Mouse (Mus musculus) liver, embryonic 14.5 days (tissue): ENCODE results near the gene Zfp579. TPM values are rescaled to one million over a fixed set of nuclear protein-coding genes. Genes with fewer than 3 reads are reported as not detected.
A peak's percentile ranks its signal among the peaks of the same experiment; 100 is the strongest.

Source experiments
- ATAC-seq: fragments of 200-750 bp; cut with Nextera tagmentation; 2 replicates; pipeline ENCODE4 v1.8.0; 2017; ENCODE audit warnings: moderate number of reproducible peaks, mild to moderate bottlenecking, moderate library complexity; ENCODE audit not compliant: insufficient read depth
- DNase-seq, 3 experiments: peaks; one replicate each; pipeline ENCODE4 v3.0.0-alpha.2; 2012 to 2013; ENCODE audit warnings: low read depth in 3 of 3, low spot score in 3 of 3
- H3K27ac ChIP-seq: fragments of 300-500 bp; sonication (generic); 2 replicates; pipeline ENCODE4 v1.5.1; 2014; ENCODE audit warnings: moderate library complexity, mild to moderate bottlenecking, control low read depth, inconsistent platforms
- H3K27me3 ChIP-seq: fragments of 300-500 bp; sonication (generic); 2 replicates; pipeline ENCODE4 v1.6.1; 2014; ENCODE audit warnings: mild to moderate bottlenecking, low read length, moderate library complexity; ENCODE audit not compliant: control insufficient read depth, insufficient read depth
- H3K36me3 ChIP-seq: fragments of 300-500 bp; sonication (generic); replicated peaks from 2 replicates; pipeline ENCODE4 v1.6.1; 2014; ENCODE audit warnings: low read depth; ENCODE audit not compliant: control insufficient read depth, insufficient read depth
- H3K4me1 ChIP-seq, 2 experiments: fragments of 200-500 bp in 1 of 2; fragments of 300-500 bp in 1 of 2; sonication (generic) in 1 of 2; replicated peaks; 2 replicates each; pipeline ENCODE4 v1.6.1; 2012 to 2014; ENCODE audit warnings: antibody characterized with exemption in 1 of 2, inconsistent platforms in 1 of 2, low read length in 1 of 2; ENCODE audit not compliant: control insufficient read depth in 2 of 2, insufficient read depth in 2 of 2
- H3K4me2 ChIP-seq: fragments of 300-500 bp; sonication (generic); 2 replicates; pipeline ENCODE4 v1.6.1; 2014; ENCODE audit warnings: low read depth, mild to moderate bottlenecking, control low read depth, moderate library complexity
- H3K4me3 ChIP-seq, 2 experiments: fragments of 200-500 bp in 1 of 2; fragments of 300-500 bp in 1 of 2; sonication (generic) in 1 of 2; 2 replicates each; pipeline ENCODE4 v1.5.1; 2012 to 2014; ENCODE audit warnings: low read depth in 2 of 2, low read length in 2 of 2, mild to moderate bottlenecking in 2 of 2, control low read depth in 1 of 2, inconsistent platforms in 1 of 2, moderate library complexity in 1 of 2; ENCODE audit not compliant: insufficient read depth in 1 of 2
- H3K9ac ChIP-seq: fragments of 300-500 bp; sonication (generic); replicated peaks from 2 replicates; pipeline ENCODE4 v1.6.1; 2014; ENCODE audit warnings: mild to moderate bottlenecking, control low read depth, moderate library complexity
- H3K9me3 ChIP-seq: fragments of 300-500 bp; sonication (generic); 2 replicates; pipeline ENCODE4 v1.6.1; 2016; ENCODE audit warnings: low read length, mixed read lengths; ENCODE audit not compliant: control insufficient read depth
- CTCF ChIP-seq: IDR thresholded peaks from 2 replicates; pipeline ENCODE4 v1.5.1; 2016; ENCODE audit warnings: antibody characterized with exemption, low read depth, control low read depth
- EP300 ChIP-seq: IDR thresholded peaks from 2 replicates; pipeline ENCODE4 v1.6.1; 2016; ENCODE audit warnings: antibody characterized with exemption, low read depth
- WGBS: fragments of 180-500 bp; shearing (Covaris S2); extraction: QIAGEN DNeasy Blood & Tissue Kit; methylation state at CpG from one replicate; pipeline ENCODE4 v1.1.7; 2014; ENCODE audit not compliant: insufficient replicate concordance; 5-methylcytosine and 5-hydroxymethylcytosine counted together
- polyA plus RNA-seq, 2 experiments: library from polyadenylated mRNA; depleted of rRNA in 1 of 2; stranded (reverse) in 1 of 2; unstranded in 1 of 2; fragments of >200 nt; fragmentation: Nextera tagmentation in 1 of 2; extraction: Ambion mirVana in 1 of 2; gene quantifications; 2 replicates each; pipeline versions ENCODE4 v1.2.1 to v1.2.3; 2012 to 2014

Zfp579 gene
- polyA plus RNA-seq (2012; rRNA removed) = 6.7 and 11.2 TPM in 2 replicates
- 2.8 and 4.0 TPM in 2 replicates for polyA plus RNA-seq (2014; fragmentation: Nextera tagmentation; extraction: Ambion mirVana)

DNA sequence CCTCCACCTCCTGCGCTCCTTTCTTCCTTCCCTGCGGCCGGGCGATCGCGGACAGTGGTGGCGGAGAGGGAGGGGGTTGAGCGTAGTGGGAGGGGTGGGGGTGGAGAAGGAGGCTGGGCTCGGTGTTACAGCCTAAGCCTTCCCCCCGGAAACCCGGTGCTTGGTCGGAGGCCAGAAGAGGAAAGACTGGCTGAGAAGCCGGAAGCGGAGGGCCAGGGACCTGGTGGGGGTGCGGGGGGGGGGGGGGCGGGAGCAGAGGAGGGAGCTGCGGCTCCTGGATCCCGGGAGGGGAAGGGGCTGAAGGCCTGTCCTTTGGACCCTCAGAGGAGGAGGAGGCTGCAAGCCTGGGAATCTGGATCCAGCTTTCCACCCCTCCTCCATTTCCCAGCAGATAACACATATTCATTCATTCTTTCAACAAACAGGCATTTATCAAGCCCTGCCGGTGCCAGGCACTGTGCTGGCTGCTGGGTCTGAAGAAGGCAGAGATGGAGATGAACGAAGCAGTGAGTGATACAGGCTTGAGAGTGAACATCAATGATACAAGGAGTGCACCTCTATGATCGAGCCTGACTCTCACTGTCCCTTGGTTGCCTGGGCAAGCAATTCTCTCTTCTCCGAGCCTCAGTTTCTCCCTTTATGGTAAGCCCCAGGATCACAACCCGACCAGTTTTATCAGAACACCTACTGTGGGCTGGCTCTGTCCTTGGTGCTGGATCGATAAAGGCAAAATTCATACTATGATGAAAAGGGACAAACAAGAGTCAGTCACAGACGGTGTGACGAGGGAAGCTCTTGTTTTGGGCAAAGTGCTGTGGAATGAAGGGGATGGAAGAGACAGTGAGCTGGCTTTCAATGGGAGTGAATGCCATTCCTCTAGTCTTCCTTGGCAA lies at the start of gene Zfp579:
Gene Zfp579, minus strand, starts transcription at position 156 of the 893 bp plus-strand sequence.
- H3K9ac ChIP-seq = 0 out of 2 replicates have a peak within 1 kb of the TSS, but pooled peaks have one; percentile 20
- ATAC-seq (peak; percentile 64), DNase-seq (peak in 2 of 3 experiments; percentile 31 to 33)
- H3K36me3 ChIP-seq = no peaks in the 10 kb centered on the region
- WGBS = 5% methylated on average over 23 of the region's 26 CpGs
- no peaks in the 10 kb centered on the region for H3K9me3 ChIP-seq
- H3K4me2 ChIP-seq = peak within 1 kb of the TSS; percentile 54
- no peak within 1 kb of the TSS for H3K27ac ChIP-seq
- H3K4me1 ChIP-seq = no peaks in the 10 kb centered on the region
- H3K27me3 ChIP-seq = peaks cover 20% of the 10 kb centered on the region
- peak within 1 kb of the TSS; percentile 54 to 55 for H3K4me3 ChIP-seq
- TF ChIP-seq EP300 (no peak), CTCF (no peak)

DNA sequence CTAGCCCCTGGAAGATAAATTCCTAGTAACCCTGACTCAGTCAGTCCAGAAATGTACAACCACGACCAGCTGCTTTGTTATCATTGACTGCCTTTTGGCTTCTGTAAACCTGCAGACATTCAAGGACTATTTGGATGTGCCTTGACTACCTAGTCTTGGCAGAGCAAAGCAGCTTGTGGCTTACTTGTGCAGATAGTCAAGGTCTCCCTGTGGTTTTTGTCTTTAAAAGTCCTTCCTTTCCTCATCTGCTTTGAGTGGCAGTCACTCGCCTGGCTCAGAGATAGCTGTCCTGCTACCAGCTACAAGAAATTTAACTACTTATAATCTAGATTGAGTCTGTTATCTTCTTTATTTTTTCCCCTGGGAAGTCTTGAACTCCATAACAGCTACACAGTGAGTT lies 49.0 kb upstream of the Zfp579 start:
- H3K9ac ChIP-seq = no peak overlapping the region
- WGBS = 11% methylated on average over 2 of the region's 2 CpGs
- DNase-seq (no peak), ATAC-seq (no peak)
- H3K27me3 ChIP-seq = peaks cover 6% of the 10 kb centered on the region
- no peak for TF ChIP-seq EP300
- TF ChIP-seq CTCF = no peak
- no peaks in the 10 kb centered on the region for H3K9me3 ChIP-seq
- no peak overlapping the region for H3K27ac ChIP-seq
- H3K4me1 ChIP-seq = peaks cover 0 to 2% of the 10 kb centered on the region in 2 experiments; a peak in 1 of 4 replicates
- no peaks in the 10 kb centered on the region for H3K36me3 ChIP-seq
- no peak overlapping the region for H3K4me3 ChIP-seq
- no peak overlapping the region for H3K4me2 ChIP-seq

DNA sequence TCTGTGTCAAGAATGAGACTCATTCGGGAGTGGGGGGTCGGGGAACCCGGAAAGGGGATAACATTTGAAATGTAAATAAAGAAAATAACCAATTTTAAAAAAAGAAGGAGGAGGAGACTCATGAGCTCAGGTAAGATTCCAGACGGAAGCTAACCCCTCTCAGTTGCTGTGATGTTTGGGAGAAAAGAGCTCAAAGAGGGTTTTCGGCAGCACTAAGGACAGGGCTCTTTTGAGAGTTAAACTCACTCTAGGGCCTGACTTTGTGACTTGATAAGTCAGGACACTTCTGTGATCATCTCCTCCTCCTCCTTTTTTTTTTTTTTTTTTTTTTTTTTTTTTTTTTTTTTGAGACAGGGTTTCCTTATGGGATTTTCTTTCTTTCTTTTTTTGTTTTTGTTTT lies 43.0 kb upstream of the Zfp579 start:
- 26% methylated on average over 5 of the region's 5 CpGs for WGBS
- no peak for TF ChIP-seq EP300
- H3K4me3 ChIP-seq = peak overlapping the region; percentile 82 to 85

DNA sequence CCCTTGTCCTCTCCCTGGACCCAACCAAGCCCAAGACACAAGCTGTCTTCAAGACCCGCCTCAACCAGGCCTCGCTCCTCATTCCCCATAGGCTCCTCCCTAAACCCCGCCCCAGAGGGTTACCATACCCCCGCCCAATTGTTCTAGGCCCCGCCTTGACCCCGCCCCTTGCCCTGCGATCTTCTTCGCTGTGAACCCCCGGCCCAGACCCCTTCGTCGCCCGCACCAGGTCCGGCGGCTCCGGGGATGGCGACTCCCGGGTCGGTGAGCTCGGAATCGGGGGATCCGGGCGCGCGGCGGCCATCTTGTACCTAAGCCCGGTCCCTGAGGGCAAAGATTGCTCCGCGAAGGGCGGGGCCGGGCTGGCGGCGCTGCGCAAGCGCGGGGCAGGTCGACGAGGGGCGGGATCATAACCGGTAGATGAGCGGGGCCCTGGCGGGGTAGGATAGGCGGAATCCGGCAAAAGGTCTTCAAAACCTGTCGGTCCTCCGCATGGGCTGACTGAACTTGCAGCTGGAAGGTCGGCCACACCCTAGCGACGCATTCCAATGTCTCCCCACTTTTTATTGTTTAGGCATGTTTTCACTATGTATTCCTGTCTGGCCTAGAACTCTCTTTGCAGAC lies 42.3 kb upstream of the Zfp579 start, which contains the start of gene Zfp784:
Gene Zfp784, minus strand, starts transcription at position 338 of the 624 bp plus-strand sequence.
- peak within 1 kb of the TSS; percentile 84 for H3K27ac ChIP-seq
- ATAC-seq = peak; percentile 99
- H3K27me3 ChIP-seq = no peaks in the 10 kb centered on the region
- H3K4me2 ChIP-seq = peak within 1 kb of the TSS; percentile 57
- whole genome bisulfite sequencing = under 1% methylated on average over 48 of the region's 48 CpGs
- H3K4me1 ChIP-seq = peaks cover 9 to 17% of the 10 kb centered on the region in 2 experiments
- H3K9me3 ChIP-seq = no peaks in the 10 kb centered on the region
- DNase-seq = peak; percentile 80 to 85 (median 84)
- peak within 1 kb of the TSS; percentile 82 to 85 for H3K4me3 ChIP-seq
- H3K9ac ChIP-seq = peak within 1 kb of the TSS; percentile 86
- H3K36me3 ChIP-seq = no peaks in the 10 kb centered on the region
- TF ChIP-seq EP300 (no peak), CTCF (no peak)

More for the DNA sequence above, 43.0 kb upstream of the Zfp579 start:
- no peaks in the 10 kb centered on the region for H3K36me3 ChIP-seq
- peak overlapping the region; percentile 57 for H3K4me2 ChIP-seq
- H3K27ac ChIP-seq = peak overlapping the region; percentile 84
- no peaks in the 10 kb centered on the region for H3K27me3 ChIP-seq
- peak overlapping the region; percentile 86 for H3K9ac ChIP-seq
- H3K9me3 ChIP-seq = no peaks in the 10 kb centered on the region
- DNase-seq = peak in 1 of 3 experiments; percentile 31
- no peak for ATAC-seq
- peaks cover 9 to 17% of the 10 kb centered on the region in 2 experiments for H3K4me1 ChIP-seq
